Mouse (Mus musculus): ENCODE measurements at regions not wholly inside any gene's neighbourhood (a gene's known extent, or its start where the extent isn't known, plus 50 kb on each side); places are given as distances from the start of the nearest gene placed in this dataset.

DNA sequence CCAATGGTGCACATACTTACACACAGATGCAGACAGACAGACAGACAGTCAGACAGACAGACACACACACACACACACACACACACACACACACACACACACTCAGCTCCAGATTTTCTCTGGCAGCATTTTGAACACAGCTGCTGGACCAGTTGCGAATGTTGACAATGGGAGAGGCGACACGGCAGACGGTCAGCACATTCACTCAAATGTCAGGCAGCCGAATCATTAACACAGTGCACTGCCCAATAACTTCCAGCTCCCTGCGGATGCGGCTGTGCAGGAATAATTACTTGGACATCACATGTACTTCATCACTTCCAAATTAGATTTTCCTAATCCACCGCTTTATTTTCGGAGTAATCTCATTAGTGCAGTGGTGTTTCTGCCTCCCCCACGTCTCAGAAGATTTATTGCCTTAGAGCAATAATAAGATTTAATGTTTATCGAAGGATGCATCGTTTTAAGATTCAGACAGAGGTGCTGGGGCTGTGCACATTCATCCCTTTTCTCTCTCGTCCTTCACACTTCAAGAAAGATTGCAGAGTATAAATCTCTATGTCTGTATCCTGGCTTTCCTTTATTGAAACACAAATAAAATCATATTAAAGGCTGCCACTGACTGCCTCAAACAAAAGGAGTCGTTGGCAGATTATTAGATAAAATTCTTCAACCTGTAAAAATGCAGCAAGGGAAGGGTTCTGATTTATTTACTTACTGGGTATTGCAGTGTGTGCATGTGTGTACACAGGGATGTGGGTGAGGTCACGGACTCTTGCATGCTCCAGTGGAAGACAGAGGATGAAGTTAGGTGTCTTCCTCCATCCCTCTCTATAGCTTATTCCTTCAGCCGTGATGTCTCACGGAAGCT, 70.9 kb upstream of the Gas2 start:
- Histone ChIP-seq H3K4me3 (ENCODE audit: low read depth, low read length) (no peak overlapping the region), H3K36me3 (ENCODE audit: insufficient read depth) (no peaks in the 10 kb centered on the region), H3K27ac (ENCODE audit: low read depth, low read length) (peak overlapping the region; percentile 62; the same call in 1 of the 2 replicates), H3K4me1 (ENCODE audit: insufficient read depth) (no peaks in the 10 kb centered on the region; the same call in 1 of the 2 replicates), H3K9me3 (ENCODE audit: low read length) (no peaks in the 10 kb centered on the region), H3K9ac (no peak overlapping the region; the same call in 1 of the 2 replicates), H3K4me2 (ENCODE audit: low read depth) (no peak overlapping the region), H3K27me3 (ENCODE audit: insufficient read depth, low read length) (no peaks in the 10 kb centered on the region)
- 26% methylated on average over 17 of the region's 17 CpGs for WGBS
- no peak for TF ChIP-seq CTCF (IDR thresholded peaks at IDR 0.05; ENCODE audit: low read depth)
- DNase-seq = peak; percentile 43
- peak; percentile 64 for ATAC-seq

DNA sequence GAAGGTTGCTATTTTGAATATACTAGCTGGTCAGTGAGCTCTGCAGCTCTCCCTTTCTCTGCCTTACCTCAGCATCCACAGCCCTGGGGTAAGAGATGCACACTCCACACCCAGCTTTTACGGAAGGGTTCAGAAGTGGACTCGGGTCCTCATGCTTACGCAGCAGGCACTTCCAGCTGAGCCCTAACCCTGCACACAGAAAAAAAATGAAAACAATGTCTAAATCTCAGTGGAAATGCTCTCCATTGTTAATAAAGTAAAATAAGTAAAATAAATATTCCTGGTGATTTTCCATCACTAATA, 70.3 kb upstream of the Gas2 start:
- no peaks in the 10 kb centered on the region; the same call in 1 of the 2 replicates for H3K4me1 ChIP-seq (ENCODE audit: insufficient read depth)
- H3K27ac ChIP-seq (ENCODE audit: low read depth, low read length) = peak overlapping the region; percentile 62; the same call in 1 of the 2 replicates
- no peak for ATAC-seq
- no peak for TF ChIP-seq CTCF (IDR thresholded peaks at IDR 0.05; ENCODE audit: low read depth)
- H3K36me3 ChIP-seq (ENCODE audit: insufficient read depth) = no peaks in the 10 kb centered on the region
- no peak overlapping the region for H3K4me2 ChIP-seq (ENCODE audit: low read depth)
- no peak overlapping the region for H3K4me3 ChIP-seq (ENCODE audit: low read depth, low read length)
- DNase-seq = no peak
- H3K9ac ChIP-seq = no peak overlapping the region
- 64% methylated on average over 3 of the region's 3 CpGs for WGBS
- no peaks in the 10 kb centered on the region for H3K9me3 ChIP-seq (ENCODE audit: low read length)
- no peaks in the 10 kb centered on the region for H3K27me3 ChIP-seq (ENCODE audit: insufficient read depth, low read length)
